Mouse (Mus musculus): ENCODE measurements around the gene Ahsg. TPM values are rescaled to one million over a fixed set of nuclear protein-coding genes. Genes with fewer than 3 reads are reported as not detected.

Ahsg gene
- polyA plus RNA-seq, 1 experiment: not detected

DNA sequence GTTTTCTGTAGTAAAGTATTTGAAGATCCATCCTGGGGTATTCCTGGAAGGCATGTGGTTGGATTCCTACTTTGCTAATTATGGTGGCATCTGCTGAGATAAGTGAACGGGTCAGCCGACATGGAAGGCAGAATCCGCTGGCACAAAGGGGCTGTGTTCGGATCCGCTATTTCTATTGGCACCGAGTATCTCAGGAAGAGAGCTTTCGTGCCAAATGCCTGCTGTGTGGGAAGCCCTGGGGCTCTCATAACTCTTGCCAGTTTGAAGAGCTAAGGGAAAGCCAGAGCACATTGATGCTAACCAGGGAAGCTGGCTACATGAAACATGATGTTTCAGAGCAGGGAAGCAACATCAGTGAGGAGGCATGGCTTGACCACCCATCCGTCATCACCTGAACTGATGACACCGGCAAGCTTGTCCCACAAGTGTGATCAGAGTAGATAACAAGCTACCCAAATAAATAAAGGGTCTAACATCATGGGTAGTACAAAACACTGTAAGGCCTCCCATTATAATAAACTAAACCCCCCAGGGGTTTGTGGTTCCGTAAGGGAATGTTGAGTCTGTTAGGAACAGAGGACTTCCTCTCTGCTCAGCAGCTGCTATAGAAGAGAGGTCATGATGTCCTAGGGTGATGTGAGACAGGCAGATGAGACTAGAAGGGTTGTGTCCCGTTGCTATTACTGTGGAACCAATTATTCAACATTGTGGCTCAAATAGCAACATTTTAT, 13.3 kb upstream of the Ahsg start:
- Histone ChIP-seq H3K4me3 (no peak overlapping the region), H3K27me3 (ENCODE audit: control insufficient read depth, insufficient read depth, insufficient read length) (no peaks in the 10 kb centered on the region), H3K4me2 (ENCODE audit: low read depth) (no peak overlapping the region), H3ac (ENCODE audit: control insufficient read depth, insufficient read length) (no peak overlapping the region), H3K79me2 (ENCODE audit: control insufficient read depth, insufficient read depth) (no peaks in the 10 kb centered on the region), H3K36me3 (ENCODE audit: control insufficient read depth, insufficient read depth) (no peaks in the 10 kb centered on the region)
- TF ChIP-seq E2F4 (IDR thresholded peaks at IDR 0.05; ENCODE audit: insufficient read depth) (no peak), TCF3 (IDR thresholded peaks at IDR 0.05; ENCODE audit: insufficient read length, low read depth) (no peak), SRF (IDR thresholded peaks at IDR 0.05; ENCODE audit: control insufficient read depth, insufficient read length, low read depth) (no peak), POLR2A (IDR thresholded peaks at IDR 0.05; ENCODE audit: insufficient read length, low read depth) (no peak), MYOD1 (IDR thresholded peaks at IDR 0.05; ENCODE audit: control insufficient read depth in 1 of 3, insufficient read length in 2 of 3, low read depth in 2 of 3) (no peak)

DNA sequence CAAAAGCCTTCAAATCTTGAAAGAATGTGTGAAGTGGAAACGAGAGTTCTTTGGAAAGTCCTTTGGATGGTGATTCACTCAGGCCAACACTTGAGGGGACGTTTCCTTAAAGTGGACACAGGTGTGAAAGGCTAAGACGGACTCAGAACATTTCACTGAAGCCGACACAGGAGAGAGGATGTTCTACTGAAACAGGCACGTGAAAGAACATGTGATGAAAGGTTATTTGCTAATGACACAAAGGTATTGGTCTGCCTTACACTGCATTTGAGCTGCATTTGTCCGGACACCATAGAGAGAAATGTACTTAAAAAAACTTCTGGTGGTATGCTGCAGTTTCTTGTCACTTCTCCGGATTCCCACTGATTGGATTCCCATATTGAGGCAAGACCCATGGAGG, 12.4 kb upstream of the Ahsg start:
- Histone ChIP-seq H3K4me3 (no peak overlapping the region), H3K27me3 (ENCODE audit: control insufficient read depth, insufficient read depth, insufficient read length) (no peaks in the 10 kb centered on the region), H3ac (ENCODE audit: control insufficient read depth, insufficient read length) (no peak overlapping the region), H3K4me2 (ENCODE audit: low read depth) (no peak overlapping the region), H3K79me2 (ENCODE audit: control insufficient read depth, insufficient read depth) (no peaks in the 10 kb centered on the region), H3K36me3 (ENCODE audit: control insufficient read depth, insufficient read depth) (no peaks in the 10 kb centered on the region)
- TF ChIP-seq USF1 (IDR thresholded peaks at IDR 0.05; ENCODE audit: low read depth) (no peak), CEBPB (IDR thresholded peaks at IDR 0.05; ENCODE audit: insufficient read depth, poor library complexity, severe bottlenecking) (no peak), SRF (IDR thresholded peaks at IDR 0.05; ENCODE audit: control insufficient read depth, insufficient read length, low read depth) (no peak), REST (IDR thresholded peaks at IDR 0.05; ENCODE audit: insufficient read depth, insufficient read length) (no peak), TCF12 (IDR thresholded peaks at IDR 0.05; ENCODE audit: insufficient read depth, poor library complexity, severe bottlenecking) (no peak), MYOG (IDR thresholded peaks at IDR 0.05; ENCODE audit: control insufficient read depth in 1 of 3, insufficient read depth in 1 of 3, insufficient read length in 2 of 3, low read depth in 2 of 3) (no peak), MAX (IDR thresholded peaks at IDR 0.05; ENCODE audit: low read depth) (no peak), POLR2A (IDR thresholded peaks at IDR 0.05; ENCODE audit: insufficient read length, low read depth) (no peak), MYOD1 (IDR thresholded peaks at IDR 0.05; ENCODE audit: control insufficient read depth in 1 of 3, insufficient read length in 2 of 3, low read depth in 2 of 3) (no peak), POLR2AphosphoS2 (IDR thresholded peaks at IDR 0.05; ENCODE audit: insufficient read length, low read depth) (no peak), TCF3 (IDR thresholded peaks at IDR 0.05; ENCODE audit: insufficient read length, low read depth) (no peak), E2F4 (IDR thresholded peaks at IDR 0.05; ENCODE audit: insufficient read depth) (no peak)

DNA sequence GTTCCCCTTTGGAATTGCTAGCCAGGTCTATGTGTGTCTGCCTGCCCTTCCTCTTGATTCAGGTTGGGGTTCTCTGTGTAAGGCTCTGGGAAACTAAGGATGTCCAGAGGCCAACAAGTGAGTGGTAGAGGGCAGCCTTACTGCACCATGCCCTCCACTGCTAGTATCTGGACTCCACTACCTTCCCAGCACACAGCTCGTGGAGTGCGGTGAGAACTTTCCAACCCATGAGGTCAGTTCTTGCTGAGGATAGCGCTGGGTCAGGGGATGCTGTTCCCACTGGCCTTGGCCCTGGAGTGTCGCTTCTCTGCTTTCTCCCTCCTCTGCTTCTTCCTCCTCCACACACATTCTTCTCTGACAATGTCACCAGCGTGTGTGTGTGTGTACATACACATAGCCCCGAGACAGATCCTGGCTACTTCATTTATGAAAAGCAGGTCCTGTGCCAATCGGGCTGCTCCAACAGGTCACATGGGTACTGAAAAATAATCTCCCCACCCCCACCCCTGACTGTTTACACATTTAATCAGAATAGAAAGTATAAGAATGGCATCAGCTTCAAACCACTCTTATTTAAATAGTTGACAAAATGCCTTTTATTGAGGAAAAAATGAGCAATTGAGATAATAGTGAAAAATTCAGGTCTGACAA, 11.0 kb upstream of the Ahsg start:
- peak; percentile 22 for TF ChIP-seq USF1 (IDR thresholded peaks at IDR 0.05; ENCODE audit: low read depth)
- no peak for TF ChIP-seq MYOG (IDR thresholded peaks at IDR 0.05; ENCODE audit: control insufficient read depth in 1 of 3, insufficient read depth in 1 of 3, insufficient read length in 2 of 3, low read depth in 2 of 3)
- TF ChIP-seq E2F4 (IDR thresholded peaks at IDR 0.05; ENCODE audit: insufficient read depth): no peak
- no peak for TF ChIP-seq MYOD1 (IDR thresholded peaks at IDR 0.05; ENCODE audit: control insufficient read depth in 1 of 3, insufficient read length in 2 of 3, low read depth in 2 of 3)
- TF ChIP-seq POLR2A (IDR thresholded peaks at IDR 0.05; ENCODE audit: insufficient read length, low read depth): no peak
- no peak for TF ChIP-seq POLR2AphosphoS2 (IDR thresholded peaks at IDR 0.05; ENCODE audit: insufficient read length, low read depth)
- TF ChIP-seq MAX (IDR thresholded peaks at IDR 0.05; ENCODE audit: low read depth): no peak
- no peak for TF ChIP-seq CEBPB (IDR thresholded peaks at IDR 0.05; ENCODE audit: insufficient read depth, poor library complexity, severe bottlenecking)
- no peak for TF ChIP-seq SRF (IDR thresholded peaks at IDR 0.05; ENCODE audit: control insufficient read depth, insufficient read length, low read depth)

DNA sequence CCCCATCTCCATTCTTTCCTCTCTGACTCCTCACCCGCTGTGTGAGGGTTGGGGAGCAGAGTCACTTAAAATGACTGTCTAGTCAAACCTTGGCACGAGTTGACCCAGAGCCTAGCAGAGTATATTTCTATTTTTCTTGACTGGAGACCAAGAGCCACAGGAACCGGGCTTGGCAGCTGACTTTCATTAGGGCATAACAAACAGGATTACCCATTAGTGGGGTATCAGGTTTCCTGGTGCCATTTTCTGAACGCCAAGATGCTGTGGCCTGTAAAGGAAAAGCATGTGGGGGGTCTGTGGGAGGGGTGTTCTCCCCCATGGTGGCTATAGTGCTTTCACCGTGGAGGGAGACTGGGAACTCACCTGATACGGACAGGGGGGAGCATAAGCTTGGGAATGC, 10.2 kb upstream of the Ahsg start:
- H3K79me2 ChIP-seq (ENCODE audit: control insufficient read depth, insufficient read depth): no peaks in the 10 kb centered on the region
- no peak overlapping the region for H3K4me3 ChIP-seq
- peak overlapping the region; percentile 56 for H3K4me2 ChIP-seq (ENCODE audit: low read depth)
- H3ac ChIP-seq (ENCODE audit: control insufficient read depth, insufficient read length): no peak overlapping the region
- no peaks in the 10 kb centered on the region for H3K36me3 ChIP-seq (ENCODE audit: control insufficient read depth, insufficient read depth)
- H3K27me3 ChIP-seq (ENCODE audit: control insufficient read depth, insufficient read depth, insufficient read length): no peaks in the 10 kb centered on the region
- TF ChIP-seq SRF (IDR thresholded peaks at IDR 0.05; ENCODE audit: control insufficient read depth, insufficient read length, low read depth): no peak
- no peak for TF ChIP-seq TCF12 (IDR thresholded peaks at IDR 0.05; ENCODE audit: insufficient read depth, poor library complexity, severe bottlenecking)
- TF ChIP-seq MAX (IDR thresholded peaks at IDR 0.05; ENCODE audit: low read depth): no peak
- TF ChIP-seq MYOG (IDR thresholded peaks at IDR 0.05; ENCODE audit: control insufficient read depth in 1 of 3, insufficient read depth in 1 of 3, insufficient read length in 2 of 3, low read depth in 2 of 3): no peak
- no peak for TF ChIP-seq TCF3 (IDR thresholded peaks at IDR 0.05; ENCODE audit: insufficient read length, low read depth)
- TF ChIP-seq REST (IDR thresholded peaks at IDR 0.05; ENCODE audit: insufficient read depth, insufficient read length): no peak
- no peak for TF ChIP-seq POLR2A (IDR thresholded peaks at IDR 0.05; ENCODE audit: insufficient read length, low read depth)
- TF ChIP-seq USF1 (IDR thresholded peaks at IDR 0.05; ENCODE audit: low read depth): no peak
- TF ChIP-seq CEBPB (IDR thresholded peaks at IDR 0.05; ENCODE audit: insufficient read depth, poor library complexity, severe bottlenecking): no peak
- TF ChIP-seq E2F4 (IDR thresholded peaks at IDR 0.05; ENCODE audit: insufficient read depth): no peak
- TF ChIP-seq MYOD1 (IDR thresholded peaks at IDR 0.05; ENCODE audit: control insufficient read depth in 1 of 3, insufficient read length in 2 of 3, low read depth in 2 of 3): no peak
- no peak for TF ChIP-seq POLR2AphosphoS2 (IDR thresholded peaks at IDR 0.05; ENCODE audit: insufficient read length, low read depth)

More for the DNA sequence above, 11.0 kb upstream of the Ahsg start:
- Histone ChIP-seq H3K4me3 (no peak overlapping the region), H3K36me3 (ENCODE audit: control insufficient read depth, insufficient read depth) (no peaks in the 10 kb centered on the region), H3K27me3 (ENCODE audit: control insufficient read depth, insufficient read depth, insufficient read length) (no peaks in the 10 kb centered on the region), H3K4me2 (ENCODE audit: low read depth) (peak overlapping the region; percentile 56), H3K79me2 (ENCODE audit: control insufficient read depth, insufficient read depth) (no peaks in the 10 kb centered on the region), H3ac (ENCODE audit: control insufficient read depth, insufficient read length) (no peak overlapping the region)

All from myocyte (in vitro differentiated cells).